Mouse (Mus musculus) heart, adult 2 months (tissue): ENCODE measurements around the gene Fam222b.

Source experiments
- CTCF ChIP-seq: fragments of 200-600 bp; IDR thresholded peaks from 2 replicates; pipeline ENCODE4 v1.8.1; 2022; ENCODE audit warnings: antibody characterized with exemption, mild to moderate bottlenecking, moderate library complexity
- EP300 ChIP-seq: fragments of 200-500 bp; IDR thresholded peaks from 2 replicates; pipeline ENCODE4 v1.6.1; 2011; ENCODE audit warnings: low read depth, low read length, control low read depth; ENCODE audit not compliant: insufficient read depth

DNA sequence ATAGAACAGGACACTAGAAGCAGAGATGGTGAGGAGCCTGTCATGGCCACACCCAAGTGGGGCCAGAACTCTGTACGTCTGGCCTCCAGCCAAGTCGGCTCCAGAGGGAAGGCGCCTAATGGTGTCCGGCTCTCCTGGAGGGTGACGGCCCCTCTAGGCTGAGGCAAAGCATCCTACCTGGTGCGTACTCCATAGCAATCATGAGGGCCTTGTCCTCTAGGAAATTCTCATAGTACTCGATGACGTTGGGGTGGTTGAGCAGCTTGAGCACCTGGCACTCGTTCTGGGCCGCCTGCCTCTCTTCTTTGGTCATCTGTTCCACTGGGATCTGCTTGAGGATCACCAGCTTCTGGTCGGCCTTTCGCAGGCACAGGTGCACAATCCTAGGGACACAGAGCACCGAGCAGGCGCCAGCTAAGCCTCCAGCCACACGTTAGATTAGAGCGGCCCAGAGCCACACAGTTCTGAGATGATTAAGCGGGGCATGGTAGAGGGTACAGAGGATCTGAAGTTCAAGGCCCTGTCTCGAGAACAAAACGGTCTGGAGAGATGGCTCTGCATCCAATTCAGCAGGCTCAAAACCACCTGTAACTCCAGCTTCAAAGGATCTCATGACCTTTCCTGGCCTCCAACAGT, 78.4 kb downstream of the Fam222b start:
- no peak for TF ChIP-seq CTCF
- TF ChIP-seq EP300: no peak
